Mouse (Mus musculus) Muller cell, postnatal 12 days (primary cell): ENCODE data around the gene Frmd4a.
"Not testable (repeated sequence)": the region's sequence is repeated elsewhere in the genome, so short reads cannot be mapped to it uniquely, and the experiment has no call there.

Experiments used
- DNase-seq: peaks from one replicate; pipeline ENCODE4 v3.0.0-alpha.2; 2015; ENCODE audit errors: inconsistent ontology term

Gene Frmd4a

GRCm38 (mm10) chr2:4555221-4555631, 537.7 kb downstream of the Frmd4a start:
- DNase-seq: peak; percentile 90

GRCm38 (mm10) chr2:4556188-4556587, 538.7 kb downstream of the Frmd4a start:
- DNase-seq: peak; percentile 84

GRCm38 (mm10) chr2:4557028-4557427, 539.5 kb downstream of the Frmd4a start:
- no peak for DNase-seq

- no peak for DNase-seq
Measured at GRCm38 (mm10) chr2:4557466-4557865, 539.9 kb downstream of the Frmd4a start.

- DNase-seq: peak; percentile 73
Measured at GRCm38 (mm10) chr2:4558651-4559203, 541.2 kb downstream of the Frmd4a start.

GRCm38 (mm10) chr2:4559211-4559882, 541.8 kb downstream of the Frmd4a start:
- peak; percentile 94 for DNase-seq

GRCm38 (mm10) chr2:4559883-4560247, 542.3 kb downstream of the Frmd4a start:
- DNase-seq: no peak

GRCm38 (mm10) chr2:4560516-4560915, 543.0 kb downstream of the Frmd4a start:
- not testable (repeated sequence) for DNase-seq

- DNase-seq: no peak
Measured at GRCm38 (mm10) chr2:4561196-4561595, 543.7 kb downstream of the Frmd4a start.

GRCm38 (mm10) chr2:4562373-4562772, 544.9 kb downstream of the Frmd4a start:
- DNase-seq: no peak

GRCm38 (mm10) chr2:4562826-4563225, 545.3 kb downstream of the Frmd4a start:
- no peak for DNase-seq

GRCm38 (mm10) chr2:4563322-4563721, 545.8 kb downstream of the Frmd4a start:
- DNase-seq: no peak

- no peak for DNase-seq
Measured at GRCm38 (mm10) chr2:4566260-4566955, 548.9 kb downstream of the Frmd4a start.

- DNase-seq: no peak
Measured at GRCm38 (mm10) chr2:4566956-4567680, 549.6 kb downstream of the Frmd4a start.

- DNase-seq: peak; percentile 87
Measured at GRCm38 (mm10) chr2:4568967-4569366, 551.5 kb downstream of the Frmd4a start.

- no peak for DNase-seq
Measured at GRCm38 (mm10) chr2:4570186-4570861, 552.8 kb downstream of the Frmd4a start.

GRCm38 (mm10) chr2:4572498-4573263, 555.2 kb downstream of the Frmd4a start:
- no peak for DNase-seq

GRCm38 (mm10) chr2:4573386-4573785, 555.9 kb downstream of the Frmd4a start:
- DNase-seq: no peak

GRCm38 (mm10) chr2:4574251-4574650, 556.7 kb downstream of the Frmd4a start:
- no peak for DNase-seq

GRCm38 (mm10) chr2:4575163-4575562, 557.6 kb downstream of the Frmd4a start:
- DNase-seq: peak; percentile 69

- no peak for DNase-seq
Measured at GRCm38 (mm10) chr2:4575975-4576374, 558.5 kb downstream of the Frmd4a start.
